Mouse (Mus musculus) ES-CJ7 (cell line): ENCODE measurements around the gene Gm8947.

Source experiments
- DNase-seq: peaks from one replicate; pipeline ENCODE4 v3.0.0; 2011; ENCODE audit warnings: low read depth, low spot score

The Gm8947 gene

DNA sequence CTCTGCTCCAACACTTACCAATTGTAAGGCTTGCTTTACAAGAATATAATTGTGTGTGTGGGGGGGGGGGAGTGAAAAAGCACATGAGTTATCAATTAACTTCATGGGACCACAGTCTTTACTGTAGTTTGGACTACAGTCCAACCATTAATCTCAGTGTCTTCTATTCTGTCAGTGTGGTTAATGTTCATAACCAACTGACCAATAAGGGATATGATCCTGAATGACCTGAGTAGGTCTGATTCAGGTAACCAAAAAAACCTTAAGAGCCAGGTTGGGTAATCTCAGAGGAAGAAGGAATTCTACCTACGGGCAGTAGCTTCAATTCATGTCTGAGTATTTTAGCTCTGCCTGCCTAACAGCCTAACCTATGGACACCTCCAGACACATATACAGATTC lies 32.4 kb downstream of the Gm8947 start:
- no peak for DNase-seq

GRCm38 (mm10) chr1:151227506-151227905 lies 35.3 kb downstream of the Gm8947 start:
- DNase-seq, result no peak

DNA sequence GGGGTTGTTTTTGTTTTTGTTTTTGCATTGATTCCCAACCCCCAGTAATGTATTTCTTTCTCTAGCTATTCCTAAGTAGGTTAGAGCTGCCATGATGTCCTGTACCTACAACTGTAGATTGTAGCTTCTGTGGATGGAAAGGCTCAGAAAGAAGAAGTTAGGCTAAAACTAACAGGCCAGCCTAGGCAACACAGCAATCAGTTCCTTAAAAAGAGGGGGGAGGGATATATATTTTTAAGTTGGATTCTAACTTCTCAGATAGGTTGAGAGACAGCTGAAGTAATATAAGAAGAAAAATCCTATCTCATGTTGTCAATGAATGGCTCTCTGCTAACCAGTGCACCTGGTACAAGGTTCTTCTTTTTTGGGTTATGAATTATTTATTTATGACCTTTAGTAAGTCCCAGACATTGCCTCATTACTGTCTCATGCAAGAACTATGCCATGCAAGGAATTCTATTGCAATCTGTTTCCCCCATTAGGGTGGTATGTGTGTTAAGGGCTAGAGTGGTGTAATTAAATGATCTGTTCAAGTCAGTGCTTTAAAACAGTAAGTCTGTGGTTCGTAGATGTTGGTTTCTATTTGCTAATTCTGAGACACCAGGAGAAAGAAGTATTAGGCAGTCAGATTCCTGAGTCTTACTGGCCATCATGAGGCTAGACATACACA lies 36.3 kb downstream of the Gm8947 start:
- no peak for DNase-seq

GRCm38 (mm10) chr1:151232346-151232745 lies 40.2 kb downstream of the Gm8947 start:
- DNase-seq, result no peak

GRCm38 (mm10) chr1:151233756-151234155 lies 41.6 kb downstream of the Gm8947 start:
- DNase-seq, result no peak

DNA sequence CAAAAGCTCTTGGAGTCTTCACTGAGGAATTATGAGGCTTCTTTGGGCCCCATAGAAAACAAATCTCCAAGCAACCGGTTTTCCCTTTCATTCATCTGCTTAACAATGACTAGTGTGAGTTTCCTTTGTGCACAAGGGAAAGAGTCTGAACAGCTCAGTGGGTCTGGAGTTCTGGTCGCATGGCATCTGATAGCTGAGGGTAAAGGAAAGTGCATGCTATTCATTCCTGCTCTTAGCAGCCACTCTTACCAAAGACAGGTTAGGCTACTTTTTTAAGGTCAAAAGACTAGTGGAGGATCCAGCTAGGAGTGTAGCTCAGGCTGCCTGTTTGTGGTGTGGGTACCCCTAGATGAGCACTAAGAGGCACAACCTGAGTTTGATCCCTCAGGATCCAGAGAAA lies 43.4 kb downstream of the Gm8947 start:
- DNase-seq, result peak; percentile 63

DNA sequence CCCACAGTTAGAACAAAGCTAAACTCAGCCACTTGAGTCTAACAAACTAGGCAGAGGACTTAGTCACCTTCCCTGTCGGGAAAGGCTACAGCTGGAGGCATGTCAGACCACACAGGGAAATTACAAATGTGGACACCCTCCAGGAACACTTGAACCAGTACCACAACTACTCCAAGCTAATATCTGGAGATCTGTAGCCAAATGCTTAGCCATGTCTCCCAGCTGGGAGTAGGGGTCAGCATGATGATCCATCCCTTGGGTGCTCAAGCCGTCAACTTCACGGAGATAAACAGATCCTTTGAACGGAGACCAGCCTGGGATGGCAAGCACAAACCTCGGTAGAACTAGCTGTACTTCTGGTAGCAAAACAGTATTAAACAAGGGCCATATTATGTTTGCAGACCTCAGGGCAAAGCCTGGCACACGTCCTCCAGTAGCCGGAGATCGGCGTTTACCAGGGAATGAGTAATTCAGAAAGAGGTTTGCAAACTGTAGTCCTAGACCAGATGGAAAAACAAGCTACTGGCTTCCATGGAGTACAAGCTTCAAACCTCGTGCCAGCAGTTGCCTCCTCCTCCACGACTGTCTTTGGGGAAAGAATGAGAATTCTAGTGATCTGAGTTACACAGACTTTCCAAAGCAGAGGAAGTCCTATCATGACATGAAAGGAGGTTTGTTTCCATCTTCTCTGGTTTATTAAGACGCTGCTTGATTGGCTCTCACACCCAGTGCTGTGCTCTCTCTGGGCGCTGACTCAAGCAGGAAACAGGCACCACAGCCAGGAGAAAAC lies 44.2 kb downstream of the Gm8947 start:
- no peak for DNase-seq

DNA sequence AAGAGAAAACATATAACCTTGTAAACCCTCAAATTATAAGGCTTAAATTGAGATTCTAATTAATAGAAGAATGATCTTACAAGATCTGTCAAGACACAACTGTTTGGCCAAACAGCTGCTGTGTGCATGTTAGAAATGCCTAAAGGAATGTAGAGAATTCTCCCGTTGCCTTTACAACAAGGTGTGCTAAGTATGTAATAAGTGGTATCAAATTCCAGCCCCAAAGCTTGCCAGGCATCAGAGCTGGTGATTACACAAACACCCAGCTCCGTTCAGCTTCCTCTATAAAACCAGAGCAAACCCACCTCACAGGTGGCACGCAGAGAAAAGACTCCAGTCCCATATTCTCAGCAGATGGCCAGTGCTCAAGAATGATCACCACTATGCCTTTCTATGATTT lies 45.6 kb downstream of the Gm8947 start:
- no peak for DNase-seq

DNA sequence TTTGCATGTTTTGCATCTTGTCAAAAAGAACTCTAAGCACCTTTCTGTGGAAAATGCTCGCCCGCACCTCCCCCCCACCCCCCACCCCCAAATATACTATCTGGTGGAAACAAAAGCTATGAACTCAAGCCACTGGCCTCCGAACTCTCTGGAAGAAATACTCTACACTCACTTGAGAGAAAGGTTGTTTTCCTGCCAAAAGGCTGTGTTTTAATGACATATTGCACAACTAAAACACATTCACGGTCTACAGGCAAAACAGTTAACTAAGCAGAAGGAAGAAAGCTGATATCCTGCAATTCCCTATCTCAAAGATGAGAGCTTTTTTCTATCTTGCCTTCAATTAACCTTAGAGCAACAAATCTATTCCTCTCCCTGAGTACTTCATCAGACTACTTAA lies 51.2 kb downstream of the Gm8947 start:
- no peak for DNase-seq
